Mouse (Mus musculus): ENCODE data around the gene Kdm2b. TPM values are rescaled to one million over a fixed set of nuclear protein-coding genes. Genes with fewer than 3 reads are reported as not detected.

Kdm2b gene
- polyA plus RNA-seq, 1 experiment from 2014 or later, result 105 TPM

- Histone ChIP-seq H3K9ac (no peak overlapping the region), H3K4me3 (no peak overlapping the region), H3K27me3 (replicated peaks) (no peaks in the 10 kb centered on the region), H3K27ac (no peak overlapping the region), H3K36me3 (peaks cover 11% of the 10 kb centered on the region), H3K9me3 (no peaks in the 10 kb centered on the region), H3K4me1 (no peaks in the 10 kb centered on the region), H3K4me2 (replicated peaks) (no peak overlapping the region)
- no peak for ATAC-seq (ENCODE audit: low FRiP score, low read depth)
- WGBS, result 90% methylated on average over 7 of the region's 7 CpGs
Measured at GRCm38 (mm10) chr5:122930991-122931390, 58.6 kb downstream of the Kdm2b start.

GRCm38 (mm10) chr5:122928293-122928692 lies 61.3 kb downstream of the Kdm2b start:
- no peak overlapping the region for H3K4me3 ChIP-seq
- H3K27me3 ChIP-seq (replicated peaks), result no peaks in the 10 kb centered on the region
- no peak for ATAC-seq (ENCODE audit: low FRiP score, low read depth)
- no peak overlapping the region for H3K4me2 ChIP-seq (replicated peaks)
- no peaks in the 10 kb centered on the region for H3K4me1 ChIP-seq
- no peak overlapping the region for H3K27ac ChIP-seq
- H3K9me3 ChIP-seq, result no peaks in the 10 kb centered on the region
- 84% methylated on average over 3 of the region's 3 CpGs for WGBS
- H3K36me3 ChIP-seq, result peaks cover 7% of the 10 kb centered on the region
- no peak overlapping the region for H3K9ac ChIP-seq

- Histone ChIP-seq H3K4me1 (no peaks in the 10 kb centered on the region), H3K9me3 (no peaks in the 10 kb centered on the region), H3K4me3 (no peak overlapping the region), H3K9ac (no peak overlapping the region), H3K27me3 (replicated peaks) (no peaks in the 10 kb centered on the region), H3K36me3 (peaks cover 7% of the 10 kb centered on the region), H3K4me2 (replicated peaks) (no peak overlapping the region), H3K27ac (no peak overlapping the region)
- no peak for ATAC-seq (ENCODE audit: low FRiP score, low read depth)
- WGBS, result 90% methylated on average over 6 of the region's 6 CpGs
Measured at GRCm38 (mm10) chr5:122927703-122928102, 61.9 kb downstream of the Kdm2b start.

- Histone ChIP-seq H3K4me2 (replicated peaks) (no peak overlapping the region), H3K27ac (no peak overlapping the region), H3K27me3 (replicated peaks) (no peaks in the 10 kb centered on the region), H3K4me1 (no peaks in the 10 kb centered on the region), H3K9ac (no peak overlapping the region), H3K4me3 (no peak overlapping the region), H3K9me3 (no peaks in the 10 kb centered on the region), H3K36me3 (peaks cover under 1% of the 10 kb centered on the region)
- WGBS, result 81% methylated on average over 8 of the region's 8 CpGs
- no peak for ATAC-seq (ENCODE audit: low FRiP score, low read depth)
Measured at GRCm38 (mm10) chr5:122927092-122927491, 62.5 kb downstream of the Kdm2b start.

GRCm38 (mm10) chr5:122926341-122926740 lies 63.3 kb downstream of the Kdm2b start:
- 79% methylated on average over 3 of the region's 3 CpGs for WGBS
- ATAC-seq (ENCODE audit: low FRiP score, low read depth), result no peak

GRCm38 (mm10) chr5:122925534-122925958 lies 64.1 kb downstream of the Kdm2b start:
- Histone ChIP-seq H3K9ac (no peak overlapping the region), H3K36me3 (no peaks in the 10 kb centered on the region; the same call in 1 of the 2 replicates), H3K4me2 (replicated peaks) (no peak overlapping the region), H3K27me3 (replicated peaks) (no peaks in the 10 kb centered on the region), H3K27ac (no peak overlapping the region), H3K4me3 (no peak overlapping the region), H3K4me1 (no peaks in the 10 kb centered on the region), H3K9me3 (no peaks in the 10 kb centered on the region)
- no peak for ATAC-seq (ENCODE audit: low FRiP score, low read depth)
- 41% methylated on average over 7 of the region's 7 CpGs for WGBS

More at GRCm38 (mm10) chr5:122926341-122926740, 63.3 kb downstream of the Kdm2b start:
- Histone ChIP-seq H3K4me1 (no peaks in the 10 kb centered on the region), H3K4me3 (no peak overlapping the region), H3K27me3 (replicated peaks) (no peaks in the 10 kb centered on the region), H3K27ac (no peak overlapping the region), H3K4me2 (replicated peaks) (no peak overlapping the region), H3K36me3 (no peaks in the 10 kb centered on the region), H3K9ac (no peak overlapping the region), H3K9me3 (no peaks in the 10 kb centered on the region)

- Histone ChIP-seq H3K4me2 (replicated peaks) (no peak overlapping the region), H3K36me3 (no peaks in the 10 kb centered on the region; the same call in 1 of the 2 replicates), H3K9ac (no peak overlapping the region), H3K4me1 (no peaks in the 10 kb centered on the region), H3K4me3 (no peak overlapping the region), H3K27me3 (replicated peaks) (no peaks in the 10 kb centered on the region), H3K9me3 (no peaks in the 10 kb centered on the region), H3K27ac (no peak overlapping the region)
- ATAC-seq (ENCODE audit: low FRiP score, low read depth), result no peak
- WGBS, result 94% methylated on average over 10 of the region's 10 CpGs
Measured at GRCm38 (mm10) chr5:122923871-122924465, 65.7 kb downstream of the Kdm2b start.

- H3K4me1 ChIP-seq, result no peaks in the 10 kb centered on the region
- WGBS, result 94% methylated on average over 8 of the region's 8 CpGs
- no peak overlapping the region for H3K4me3 ChIP-seq
- H3K9me3 ChIP-seq, result no peaks in the 10 kb centered on the region
- no peak overlapping the region for H3K9ac ChIP-seq
- H3K4me2 ChIP-seq (replicated peaks), result no peak overlapping the region
- ATAC-seq (ENCODE audit: low FRiP score, low read depth), result no peak
- H3K27ac ChIP-seq, result no peak overlapping the region
- no peaks in the 10 kb centered on the region; the same call in 1 of the 2 replicates for H3K36me3 ChIP-seq
- H3K27me3 ChIP-seq (replicated peaks), result no peaks in the 10 kb centered on the region
Measured at GRCm38 (mm10) chr5:122921941-122922340, 67.7 kb downstream of the Kdm2b start.

GRCm38 (mm10) chr5:122920557-122920956 lies 69.1 kb downstream of the Kdm2b start:
- no peak overlapping the region for H3K4me3 ChIP-seq
- no peaks in the 10 kb centered on the region; the same call in 1 of the 2 replicates for H3K36me3 ChIP-seq
- no peak overlapping the region for H3K4me2 ChIP-seq (replicated peaks)
- H3K27me3 ChIP-seq (replicated peaks), result no peaks in the 10 kb centered on the region
- ATAC-seq (ENCODE audit: low FRiP score, low read depth), result no peak
- no peaks in the 10 kb centered on the region for H3K9me3 ChIP-seq
- WGBS, result 92% methylated on average over 5 of the region's 5 CpGs
- no peaks in the 10 kb centered on the region for H3K4me1 ChIP-seq
- H3K27ac ChIP-seq, result no peak overlapping the region
- H3K9ac ChIP-seq, result no peak overlapping the region

- ATAC-seq (ENCODE audit: low FRiP score, low read depth), result no peak
- Histone ChIP-seq H3K4me2 (replicated peaks) (no peak overlapping the region), H3K9ac (no peak overlapping the region), H3K4me3 (no peak overlapping the region), H3K27ac (no peak overlapping the region), H3K4me1 (no peaks in the 10 kb centered on the region), H3K27me3 (replicated peaks) (no peaks in the 10 kb centered on the region), H3K36me3 (no peaks in the 10 kb centered on the region; the same call in none of the 2 replicates), H3K9me3 (no peaks in the 10 kb centered on the region)
- 42% methylated on average over 7 of the region's 7 CpGs for WGBS
Measured at GRCm38 (mm10) chr5:122917982-122918711, 71.5 kb downstream of the Kdm2b start.

GRCm38 (mm10) chr5:122916147-122916546 lies 73.5 kb downstream of the Kdm2b start:
- Histone ChIP-seq H3K36me3 (no peaks in the 10 kb centered on the region; the same call in none of the 2 replicates), H3K4me2 (replicated peaks) (no peak overlapping the region), H3K9ac (no peak overlapping the region), H3K9me3 (no peaks in the 10 kb centered on the region), H3K4me3 (no peak overlapping the region), H3K4me1 (no peaks in the 10 kb centered on the region), H3K27me3 (replicated peaks) (no peaks in the 10 kb centered on the region), H3K27ac (no peak overlapping the region)
- ATAC-seq (ENCODE audit: low FRiP score, low read depth), result no peak
- WGBS, result 91% methylated on average over 6 of the region's 6 CpGs

- no peak overlapping the region for H3K4me3 ChIP-seq
- no peaks in the 10 kb centered on the region; the same call in 1 of the 2 replicates for H3K36me3 ChIP-seq
- no peak overlapping the region for H3K4me2 ChIP-seq (replicated peaks)
- no peak overlapping the region for H3K9ac ChIP-seq
- no peaks in the 10 kb centered on the region for H3K27me3 ChIP-seq (replicated peaks)
- H3K9me3 ChIP-seq, result no peaks in the 10 kb centered on the region
- no peak for ATAC-seq (ENCODE audit: low FRiP score, low read depth)
- no peaks in the 10 kb centered on the region for H3K4me1 ChIP-seq
- WGBS, result 91% methylated on average over 4 of the region's 4 CpGs
- no peak overlapping the region for H3K27ac ChIP-seq
Measured at GRCm38 (mm10) chr5:122912863-122913262, 76.8 kb downstream of the Kdm2b start.
